Mouse (Mus musculus): ENCODE measurements around the gene Nup133. TPM values are rescaled to one million over a fixed set of nuclear protein-coding genes. Genes with fewer than 3 reads are reported as not detected.
A peak's percentile ranks its signal among the peaks of the same experiment; 100 is the strongest.

The Nup133 gene
- polyA plus RNA-seq, 1 experiment, result 11.7 TPM

- no peaks in the 10 kb centered on the region for H3K27me3 ChIP-seq (ENCODE audit: control insufficient read depth, insufficient read depth, insufficient read length)
- no peak overlapping the region for H3K4me3 ChIP-seq
- no peak overlapping the region for H3K4me2 ChIP-seq (ENCODE audit: low read depth)
- no peaks in the 10 kb centered on the region for H3K79me2 ChIP-seq (ENCODE audit: control insufficient read depth, insufficient read depth)
- TF ChIP-seq MYOG (IDR thresholded peaks at IDR 0.05; ENCODE audit: control insufficient read depth in 1 of 3, insufficient read depth in 1 of 3, insufficient read length in 2 of 3, low read depth in 2 of 3) (no peak), SRF (IDR thresholded peaks at IDR 0.05; ENCODE audit: control insufficient read depth, insufficient read length, low read depth) (peak; percentile 50), MYOD1 (IDR thresholded peaks at IDR 0.05; ENCODE audit: control insufficient read depth in 1 of 3, insufficient read length in 2 of 3, low read depth in 2 of 3) (no peak)
- H3ac ChIP-seq (ENCODE audit: control insufficient read depth, insufficient read length), result no peak overlapping the region
- peaks cover 19% of the 10 kb centered on the region for H3K36me3 ChIP-seq (ENCODE audit: control insufficient read depth, insufficient read depth)
Observed at GRCm38 (mm10) chr8:123924719-123925118, 24.3 kb downstream of the Nup133 start.

- Histone ChIP-seq H3K4me2 (ENCODE audit: low read depth) (no peak overlapping the region), H3K79me2 (ENCODE audit: control insufficient read depth, insufficient read depth) (no peaks in the 10 kb centered on the region)
Observed at GRCm38 (mm10) chr8:123914635-123915034, 34.4 kb downstream of the Nup133 start.

GRCm38 (mm10) chr8:123912265-123912664, 36.8 kb downstream of the Nup133 start:
- no peak overlapping the region for H3K4me3 ChIP-seq
- peaks cover 22% of the 10 kb centered on the region for H3K36me3 ChIP-seq (ENCODE audit: control insufficient read depth, insufficient read depth)
- H3ac ChIP-seq (ENCODE audit: control insufficient read depth, insufficient read length), result no peak overlapping the region
- TF ChIP-seq MAX (IDR thresholded peaks at IDR 0.05; ENCODE audit: low read depth) (no peak), POLR2A (IDR thresholded peaks at IDR 0.05; ENCODE audit: insufficient read length, low read depth) (no peak), MYOD1 (IDR thresholded peaks at IDR 0.05; ENCODE audit: control insufficient read depth in 1 of 3, insufficient read length in 2 of 3, low read depth in 2 of 3) (no peak), CEBPB (IDR thresholded peaks at IDR 0.05; ENCODE audit: insufficient read depth, poor library complexity, severe bottlenecking) (no peak), POLR2AphosphoS2 (IDR thresholded peaks at IDR 0.05; ENCODE audit: insufficient read length, low read depth) (no peak), REST (IDR thresholded peaks at IDR 0.05; ENCODE audit: insufficient read depth, insufficient read length) (no peak), SRF (IDR thresholded peaks at IDR 0.05; ENCODE audit: control insufficient read depth, insufficient read length, low read depth) (no peak), MYOG (IDR thresholded peaks at IDR 0.05; ENCODE audit: control insufficient read depth in 1 of 3, insufficient read depth in 1 of 3, insufficient read length in 2 of 3, low read depth in 2 of 3) (no peak), TCF12 (IDR thresholded peaks at IDR 0.05; ENCODE audit: insufficient read depth, poor library complexity, severe bottlenecking) (no peak), E2F4 (IDR thresholded peaks at IDR 0.05; ENCODE audit: insufficient read depth) (no peak), USF1 (IDR thresholded peaks at IDR 0.05; ENCODE audit: low read depth) (no peak), TCF3 (IDR thresholded peaks at IDR 0.05; ENCODE audit: insufficient read length, low read depth) (no peak)
- no peak overlapping the region for H3K4me2 ChIP-seq (ENCODE audit: low read depth)
- no peaks in the 10 kb centered on the region for H3K79me2 ChIP-seq (ENCODE audit: control insufficient read depth, insufficient read depth)
- no peaks in the 10 kb centered on the region for H3K27me3 ChIP-seq (ENCODE audit: control insufficient read depth, insufficient read depth, insufficient read length)

More at GRCm38 (mm10) chr8:123914635-123915034, 34.4 kb downstream of the Nup133 start:
- no peaks in the 10 kb centered on the region for H3K27me3 ChIP-seq (ENCODE audit: control insufficient read depth, insufficient read depth, insufficient read length)
- no peak overlapping the region for H3ac ChIP-seq (ENCODE audit: control insufficient read depth, insufficient read length)
- no peak overlapping the region for H3K4me3 ChIP-seq
- peaks cover 27% of the 10 kb centered on the region for H3K36me3 ChIP-seq (ENCODE audit: control insufficient read depth, insufficient read depth)
- TF ChIP-seq USF1 (IDR thresholded peaks at IDR 0.05; ENCODE audit: low read depth) (no peak), POLR2A (IDR thresholded peaks at IDR 0.05; ENCODE audit: insufficient read length, low read depth) (no peak), E2F4 (IDR thresholded peaks at IDR 0.05; ENCODE audit: insufficient read depth) (no peak), CEBPB (IDR thresholded peaks at IDR 0.05; ENCODE audit: insufficient read depth, poor library complexity, severe bottlenecking) (no peak), MYOD1 (IDR thresholded peaks at IDR 0.05; ENCODE audit: control insufficient read depth in 1 of 3, insufficient read length in 2 of 3, low read depth in 2 of 3) (peak in 2 of 3 experiments; percentile 34 to 74), MAX (IDR thresholded peaks at IDR 0.05; ENCODE audit: low read depth) (no peak), MYOG (IDR thresholded peaks at IDR 0.05; ENCODE audit: control insufficient read depth in 1 of 3, insufficient read depth in 1 of 3, insufficient read length in 2 of 3, low read depth in 2 of 3) (peak in 2 of 3 experiments; percentile 11 to 70), REST (IDR thresholded peaks at IDR 0.05; ENCODE audit: insufficient read depth, insufficient read length) (no peak), TCF3 (IDR thresholded peaks at IDR 0.05; ENCODE audit: insufficient read length, low read depth) (peak; percentile 41), SRF (IDR thresholded peaks at IDR 0.05; ENCODE audit: control insufficient read depth, insufficient read length, low read depth) (no peak), POLR2AphosphoS2 (IDR thresholded peaks at IDR 0.05; ENCODE audit: insufficient read length, low read depth) (no peak), TCF12 (IDR thresholded peaks at IDR 0.05; ENCODE audit: insufficient read depth, poor library complexity, severe bottlenecking) (no peak)

GRCm38 (mm10) chr8:123907604-123908003, 41.5 kb downstream of the Nup133 start:
- Histone ChIP-seq H3ac (ENCODE audit: control insufficient read depth, insufficient read length) (no peak overlapping the region), H3K79me2 (ENCODE audit: control insufficient read depth, insufficient read depth) (no peaks in the 10 kb centered on the region), H3K4me3 (no peak overlapping the region), H3K27me3 (ENCODE audit: control insufficient read depth, insufficient read depth, insufficient read length) (no peaks in the 10 kb centered on the region), H3K4me2 (ENCODE audit: low read depth) (no peak overlapping the region), H3K36me3 (ENCODE audit: control insufficient read depth, insufficient read depth) (peaks cover 25% of the 10 kb centered on the region)
- no peak for TF ChIP-seq USF1 (IDR thresholded peaks at IDR 0.05; ENCODE audit: low read depth)
- peak in 2 of 3 experiments; percentile 50 to 67 for TF ChIP-seq MYOG (IDR thresholded peaks at IDR 0.05; ENCODE audit: control insufficient read depth in 1 of 3, insufficient read depth in 1 of 3, insufficient read length in 2 of 3, low read depth in 2 of 3)
- TF ChIP-seq E2F4 (IDR thresholded peaks at IDR 0.05; ENCODE audit: insufficient read depth), result no peak
- TF ChIP-seq MYOD1 (IDR thresholded peaks at IDR 0.05; ENCODE audit: control insufficient read depth in 1 of 3, insufficient read length in 2 of 3, low read depth in 2 of 3), result peak in 2 of 3 experiments; percentile 27 to 60
- TF ChIP-seq TCF12 (IDR thresholded peaks at IDR 0.05; ENCODE audit: insufficient read depth, poor library complexity, severe bottlenecking), result no peak
- peak; percentile 15 for TF ChIP-seq TCF3 (IDR thresholded peaks at IDR 0.05; ENCODE audit: insufficient read length, low read depth)
- TF ChIP-seq POLR2A (IDR thresholded peaks at IDR 0.05; ENCODE audit: insufficient read length, low read depth), result no peak
- no peak for TF ChIP-seq CEBPB (IDR thresholded peaks at IDR 0.05; ENCODE audit: insufficient read depth, poor library complexity, severe bottlenecking)

GRCm38 (mm10) chr8:123902653-123903052, 46.4 kb downstream of the Nup133 start:
- H3K4me3 ChIP-seq, result no peak overlapping the region

More at GRCm38 (mm10) chr8:123902653-123903052, 46.4 kb downstream of the Nup133 start:
- Histone ChIP-seq H3K27me3 (ENCODE audit: control insufficient read depth, insufficient read depth, insufficient read length) (no peaks in the 10 kb centered on the region), H3K79me2 (ENCODE audit: control insufficient read depth, insufficient read depth) (no peaks in the 10 kb centered on the region), H3K36me3 (ENCODE audit: control insufficient read depth, insufficient read depth) (peaks cover 7% of the 10 kb centered on the region), H3K4me2 (ENCODE audit: low read depth) (no peak overlapping the region), H3ac (ENCODE audit: control insufficient read depth, insufficient read length) (no peak overlapping the region)
- TF ChIP-seq E2F4 (IDR thresholded peaks at IDR 0.05; ENCODE audit: insufficient read depth) (no peak), REST (IDR thresholded peaks at IDR 0.05; ENCODE audit: insufficient read depth, insufficient read length) (no peak), MYOG (IDR thresholded peaks at IDR 0.05; ENCODE audit: control insufficient read depth in 1 of 3, insufficient read depth in 1 of 3, insufficient read length in 2 of 3, low read depth in 2 of 3) (no peak), CEBPB (IDR thresholded peaks at IDR 0.05; ENCODE audit: insufficient read depth, poor library complexity, severe bottlenecking) (peak; percentile 72; the same call in 1 of the 2 replicates), POLR2AphosphoS2 (IDR thresholded peaks at IDR 0.05; ENCODE audit: insufficient read length, low read depth) (no peak)
